Mouse (Mus musculus): Measurements from ENCODE around the gene Chrnd. TPM values are rescaled to one million over a fixed set of nuclear protein-coding genes. Genes with fewer than 3 reads are reported as not detected.

Gene Chrnd
- polyA plus RNA-seq, 1 experiment from 2014 or later: 0.55 TPM

GRCm38 (mm10) chr1:87164796-87165184 lies 25.6 kb upstream of the Chrnd start:
- DNase-seq (ENCODE audit: low spot score): no peak
- 41% methylated on average over 9 of the region's 9 CpGs for WGBS
- no peaks in the 10 kb centered on the region for H3K36me3 ChIP-seq
- no peaks in the 10 kb centered on the region for H3K9me3 ChIP-seq (replicated peaks)
- peaks cover 22% of the 10 kb centered on the region for H3K4me1 ChIP-seq
- H3K27me3 ChIP-seq (ENCODE audit: low read depth, poor library complexity, severe bottlenecking): peaks cover 100% of the 10 kb centered on the region
- no peak overlapping the region for H3K4me3 ChIP-seq
- no peak overlapping the region for H3K27ac ChIP-seq

- Histone ChIP-seq H3K36me3 (no peaks in the 10 kb centered on the region), H3K9me3 (replicated peaks) (no peaks in the 10 kb centered on the region), H3K27ac (no peak overlapping the region), H3K4me1 (peaks cover 42% of the 10 kb centered on the region), H3K4me3 (0 out of 2 replicates have a peak overlapping the region, but pooled peaks have one; percentile 28), H3K27me3 (ENCODE audit: low read depth, poor library complexity, severe bottlenecking) (peaks cover 93% of the 10 kb centered on the region)
- WGBS: 10% methylated on average over 19 of the region's 19 CpGs
- DNase-seq (ENCODE audit: low spot score): no peak
Observed at GRCm38 (mm10) chr1:87170458-87170857, 19.9 kb upstream of the Chrnd start.

DNA sequence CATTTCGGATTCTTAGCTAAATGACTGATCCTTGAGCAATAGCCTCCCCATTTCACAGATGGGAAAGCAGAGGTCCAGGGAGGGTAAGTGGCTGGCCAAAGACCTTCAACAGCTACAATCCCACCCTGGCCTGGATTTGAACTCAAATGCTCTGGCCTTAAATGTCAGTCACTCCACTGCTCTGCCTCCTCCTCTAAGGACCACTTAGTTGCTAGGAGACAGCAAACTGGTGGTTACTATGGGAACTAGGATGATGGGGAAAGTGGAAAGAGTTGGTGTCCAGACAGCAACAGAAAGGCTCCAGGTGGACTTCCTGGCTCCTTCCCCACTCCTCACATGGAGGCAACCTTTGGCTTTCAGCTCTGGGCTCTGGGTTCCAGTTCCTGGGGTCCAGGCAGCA lies 19.1 kb upstream of the Chrnd start:
- no peak overlapping the region for H3K27ac ChIP-seq
- H3K4me1 ChIP-seq: peaks cover 50% of the 10 kb centered on the region
- 90% methylated on average over 1 of the region's 1 CpGs for WGBS
- DNase-seq (ENCODE audit: low spot score): no peak
- no peaks in the 10 kb centered on the region for H3K36me3 ChIP-seq
- H3K27me3 ChIP-seq (ENCODE audit: low read depth, poor library complexity, severe bottlenecking): peaks cover 90% of the 10 kb centered on the region
- no peak overlapping the region for H3K4me3 ChIP-seq
- H3K9me3 ChIP-seq (replicated peaks): no peaks in the 10 kb centered on the region

GRCm38 (mm10) chr1:87172316-87172715 lies 18.1 kb upstream of the Chrnd start:
- peaks cover 50% of the 10 kb centered on the region for H3K4me1 ChIP-seq

DNA sequence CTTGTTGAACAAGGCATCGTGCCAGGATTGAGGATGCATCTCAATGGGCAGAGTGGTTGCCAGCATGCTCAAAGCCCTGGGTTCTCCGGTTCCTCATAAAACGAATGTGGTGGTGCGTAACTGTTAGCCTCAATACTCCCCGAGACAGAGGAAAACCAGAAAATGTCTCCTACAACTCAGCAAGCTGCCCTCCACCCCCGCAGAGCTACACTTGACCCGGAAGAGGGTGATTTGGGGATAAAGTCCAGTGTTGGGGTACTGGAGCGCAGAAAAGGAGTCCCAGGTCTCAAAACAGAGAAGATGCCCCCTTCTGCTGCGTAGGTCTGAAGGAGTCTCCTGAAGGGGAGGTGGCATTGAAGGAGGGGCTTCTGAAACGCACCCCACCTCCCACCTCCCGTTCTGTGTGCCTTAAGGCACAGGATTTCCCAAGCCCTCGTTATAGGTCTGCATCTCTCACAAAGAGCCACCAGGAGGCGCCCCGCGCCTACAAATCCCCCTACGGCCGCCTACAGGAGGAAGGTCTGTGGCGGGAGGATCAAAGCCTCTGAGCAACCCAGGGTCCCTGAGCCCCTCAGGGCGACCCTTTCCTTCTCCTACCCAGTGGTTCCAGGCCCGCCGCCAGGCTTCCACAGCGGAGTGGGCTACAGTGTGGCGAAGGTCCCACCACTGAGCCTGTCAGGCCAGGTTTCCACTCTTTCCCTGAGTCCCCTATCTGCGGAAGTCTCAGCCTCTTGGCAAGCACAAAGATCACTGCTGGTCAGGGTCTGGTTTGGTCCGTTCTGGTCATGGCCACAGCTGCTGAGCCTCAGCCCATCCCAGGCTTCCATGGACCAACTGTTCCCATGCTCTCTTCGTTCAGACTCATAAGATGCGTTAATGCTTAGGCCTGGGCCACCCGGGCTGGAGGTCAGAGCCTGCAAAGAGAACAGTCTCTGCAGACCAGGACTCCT lies 16.1 kb upstream of the Chrnd start:
- 0 out of 2 replicates have a peak overlapping the region, but pooled peaks have one; percentile 30 for H3K27ac ChIP-seq
- peaks cover 45% of the 10 kb centered on the region for H3K4me1 ChIP-seq
- no peaks in the 10 kb centered on the region for H3K36me3 ChIP-seq
- peak overlapping the region; percentile 13; the same call in 1 of the 2 replicates for H3K4me3 ChIP-seq
- no peaks in the 10 kb centered on the region for H3K9me3 ChIP-seq (replicated peaks)
- peak; percentile 87 for DNase-seq (ENCODE audit: low spot score)
- peaks cover 70% of the 10 kb centered on the region for H3K27me3 ChIP-seq (ENCODE audit: low read depth, poor library complexity, severe bottlenecking)
- WGBS: 26% methylated on average over 28 of the region's 28 CpGs

More at GRCm38 (mm10) chr1:87172316-87172715, 18.1 kb upstream of the Chrnd start:
- no peak overlapping the region for H3K27ac ChIP-seq
- H3K4me3 ChIP-seq: no peak overlapping the region
- H3K36me3 ChIP-seq: no peaks in the 10 kb centered on the region
- peaks cover 86% of the 10 kb centered on the region for H3K27me3 ChIP-seq (ENCODE audit: low read depth, poor library complexity, severe bottlenecking)
- WGBS: 29% methylated on average over 9 of the region's 9 CpGs
- H3K9me3 ChIP-seq (replicated peaks): no peaks in the 10 kb centered on the region
- DNase-seq (ENCODE audit: low spot score): no peak

GRCm38 (mm10) chr1:87175852-87176292 lies 14.5 kb upstream of the Chrnd start:
- Histone ChIP-seq H3K27ac (no peak overlapping the region), H3K9me3 (replicated peaks) (no peaks in the 10 kb centered on the region), H3K27me3 (ENCODE audit: low read depth, poor library complexity, severe bottlenecking) (peaks cover 66% of the 10 kb centered on the region), H3K4me3 (no peak overlapping the region), H3K36me3 (no peaks in the 10 kb centered on the region), H3K4me1 (peaks cover 29% of the 10 kb centered on the region)
- peak; percentile 67 for DNase-seq (ENCODE audit: low spot score)
- WGBS: 19% methylated on average over 11 of the region's 11 CpGs

- peaks cover 14% of the 10 kb centered on the region for H3K4me1 ChIP-seq
- WGBS: 51% methylated on average over 5 of the region's 5 CpGs
- no peak overlapping the region for H3K4me3 ChIP-seq
- no peak overlapping the region for H3K27ac ChIP-seq
- H3K9me3 ChIP-seq (replicated peaks): no peaks in the 10 kb centered on the region
- H3K36me3 ChIP-seq: no peaks in the 10 kb centered on the region
- peaks cover 76% of the 10 kb centered on the region for H3K27me3 ChIP-seq (ENCODE audit: low read depth, poor library complexity, severe bottlenecking)
- DNase-seq (ENCODE audit: low spot score): no peak
Observed at GRCm38 (mm10) chr1:87180896-87181295, 9.5 kb upstream of the Chrnd start.

- Histone ChIP-seq H3K4me1 (peaks cover 21% of the 10 kb centered on the region), H3K27me3 (ENCODE audit: low read depth, poor library complexity, severe bottlenecking) (peaks cover 82% of the 10 kb centered on the region), H3K36me3 (no peaks in the 10 kb centered on the region), H3K4me3 (no peak within 1 kb of the TSS), H3K9me3 (replicated peaks) (no peaks in the 10 kb centered on the region), H3K27ac (no peak within 1 kb of the TSS)
- WGBS: 32% methylated on average over 9 of the region's 9 CpGs
- DNase-seq (ENCODE audit: low spot score): no peak
Observed at GRCm38 (mm10) chr1:87183013-87183412, 7.4 kb upstream of the Chrnd start, which contains the start of gene Prss56. Gene Prss56 (plus strand): TSS chr1:87183313.

GRCm38 (mm10) chr1:87183998-87184750 lies 6.2 kb upstream of the Chrnd start:
- peak; percentile 52 for DNase-seq (ENCODE audit: low spot score)
- Histone ChIP-seq H3K36me3 (no peaks in the 10 kb centered on the region), H3K27ac (no peak overlapping the region), H3K4me3 (no peak overlapping the region), H3K4me1 (peaks cover 21% of the 10 kb centered on the region), H3K9me3 (replicated peaks) (no peaks in the 10 kb centered on the region), H3K27me3 (ENCODE audit: low read depth, poor library complexity, severe bottlenecking) (peaks cover 94% of the 10 kb centered on the region)
- WGBS: 31% methylated on average over 15 of the region's 15 CpGs

GRCm38 (mm10) chr1:87184751-87185139 lies 5.7 kb upstream of the Chrnd start:
- Histone ChIP-seq H3K27me3 (ENCODE audit: low read depth, poor library complexity, severe bottlenecking) (peaks cover 100% of the 10 kb centered on the region), H3K4me3 (no peak overlapping the region), H3K9me3 (replicated peaks) (no peaks in the 10 kb centered on the region), H3K27ac (no peak overlapping the region), H3K4me1 (peaks cover 21% of the 10 kb centered on the region), H3K36me3 (no peaks in the 10 kb centered on the region)
- peak; percentile 74 for DNase-seq (ENCODE audit: low spot score)
- 13% methylated on average over 20 of the region's 20 CpGs for WGBS

- DNase-seq (ENCODE audit: low spot score): no peak
- Histone ChIP-seq H3K27ac (no peak overlapping the region), H3K4me3 (0 out of 2 replicates have a peak overlapping the region, but pooled peaks have one; percentile 62), H3K36me3 (no peaks in the 10 kb centered on the region), H3K4me1 (peaks cover 27% of the 10 kb centered on the region), H3K9me3 (replicated peaks) (no peaks in the 10 kb centered on the region), H3K27me3 (ENCODE audit: low read depth, poor library complexity, severe bottlenecking) (peaks cover 92% of the 10 kb centered on the region)
- WGBS: 8% methylated on average over 13 of the region's 13 CpGs
Observed at GRCm38 (mm10) chr1:87185526-87185925, 4.9 kb upstream of the Chrnd start.

DNA sequence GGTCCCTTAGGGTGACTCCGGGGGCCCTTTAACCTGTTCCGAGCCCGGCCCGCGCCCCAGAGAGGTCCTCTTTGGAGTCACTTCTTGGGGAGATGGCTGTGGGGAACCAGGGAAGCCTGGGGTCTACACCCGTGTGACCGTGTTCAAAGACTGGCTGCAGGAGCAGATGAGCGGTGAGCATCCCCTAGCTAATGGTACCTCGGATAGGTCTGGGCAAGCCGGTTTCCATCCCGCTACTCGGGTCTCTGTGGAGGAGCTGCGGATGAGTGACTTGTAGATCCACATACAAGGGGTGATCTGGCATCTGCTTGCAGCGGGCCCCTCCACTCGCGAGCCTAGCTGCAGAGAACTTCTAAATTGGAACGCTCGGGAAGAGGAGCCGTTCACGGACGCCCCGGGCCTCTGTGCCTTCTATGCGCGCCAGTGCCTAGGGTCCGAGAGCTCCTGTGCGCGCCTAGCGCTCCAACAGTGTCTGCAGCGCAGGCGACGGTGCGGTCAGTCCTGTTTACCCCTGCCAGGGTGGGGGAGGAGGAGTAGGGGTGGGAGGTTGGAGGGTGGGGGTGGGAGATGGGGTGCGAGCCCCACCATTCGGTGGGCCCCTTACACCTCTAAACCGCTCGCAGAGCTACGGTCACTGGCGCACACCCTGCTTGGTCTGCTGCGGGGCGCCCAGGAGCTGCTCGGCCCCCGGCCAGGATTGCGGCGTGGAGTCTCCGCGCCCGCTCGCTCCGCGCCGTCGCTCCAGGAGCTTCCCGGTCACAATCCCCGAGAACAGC lies 4.0 kb upstream of the Chrnd start:
- Histone ChIP-seq H3K27me3 (ENCODE audit: low read depth, poor library complexity, severe bottlenecking) (peaks cover 83% of the 10 kb centered on the region), H3K27ac (peak overlapping the region; percentile 77)
- DNase-seq (ENCODE audit: low spot score): no peak

More for the DNA sequence above, 4.0 kb upstream of the Chrnd start:
- WGBS: 2% methylated on average over 54 of the region's 54 CpGs
- Histone ChIP-seq H3K9me3 (replicated peaks) (no peaks in the 10 kb centered on the region), H3K4me1 (peaks cover 33% of the 10 kb centered on the region), H3K4me3 (peak overlapping the region; percentile 62), H3K36me3 (no peaks in the 10 kb centered on the region)
